Mouse (Mus musculus) lung, embryonic 16.5 days (tissue): ENCODE measurements around the gene Ttc28. TPM values are rescaled to one million over a fixed set of nuclear protein-coding genes. Genes with fewer than 3 reads are reported as not detected.

Experiments used
- ATAC-seq: fragments of 200-750 bp; cut with Nextera tagmentation; 2 replicates; pipeline ENCODE4 v1.8.0; 2017; ENCODE audit warnings: low read depth, mild to moderate bottlenecking, moderate library complexity
- H3K27ac ChIP-seq: fragments of 300-500 bp; sonication (generic); 2 replicates; pipeline ENCODE4 v1.5.1; 2014; ENCODE audit warnings: mild to moderate bottlenecking, control low read depth, low read length
- H3K27me3 ChIP-seq: fragments of 300-500 bp; sonication (generic); 2 replicates; pipeline ENCODE4 v1.6.1; 2014; ENCODE audit warnings: low read depth, low read length, mixed read lengths; ENCODE audit not compliant: control insufficient read depth, insufficient read depth
- H3K36me3 ChIP-seq: fragments of 300-500 bp; sonication (generic); 2 replicates; pipeline ENCODE4 v1.6.1; 2014; ENCODE audit warnings: low read length; ENCODE audit not compliant: control insufficient read depth, insufficient read depth
- H3K4me1 ChIP-seq: fragments of 300-500 bp; sonication (generic); replicated peaks from 2 replicates; pipeline ENCODE4 v1.6.1; 2014; ENCODE audit warnings: low read length, mixed read lengths; ENCODE audit not compliant: control insufficient read depth, insufficient read depth
- H3K4me2 ChIP-seq: fragments of 300-500 bp; sonication (generic); 2 replicates; pipeline ENCODE4 v1.6.1; 2014; ENCODE audit warnings: low read depth, low read length, control low read depth
- H3K4me3 ChIP-seq: fragments of 300-500 bp; sonication (generic); 2 replicates; pipeline ENCODE4 v1.5.1; 2014; ENCODE audit warnings: mild to moderate bottlenecking, low read length, control low read depth
- H3K9ac ChIP-seq: fragments of 300-500 bp; sonication (generic); 2 replicates; pipeline ENCODE4 v1.6.1; 2014; ENCODE audit warnings: low read length, control low read depth
- H3K9me3 ChIP-seq: fragments of 300-500 bp; sonication (generic); 2 replicates; pipeline ENCODE4 v1.6.1; 2016; ENCODE audit warnings: low read length; ENCODE audit not compliant: control insufficient read depth
- WGBS: fragments of 180-500 bp; shearing (Covaris S2); extraction: QIAGEN DNeasy Blood & Tissue Kit; methylation state at CpG from one replicate; pipeline ENCODE4 v1.1.7; 2014; 5-methylcytosine and 5-hydroxymethylcytosine counted together
- polyA plus RNA-seq: library from polyadenylated mRNA; unstranded; fragments of >200 nt; fragmentation: Nextera tagmentation; extraction: Ambion mirVana; gene quantifications from 2 replicates; pipeline ENCODE4 v1.2.1, GENCODE M21; 2015

The Ttc28 gene
- polyA plus RNA-seq, 1 experiment from 2014 or later, result 8.4 TPM

DNA sequence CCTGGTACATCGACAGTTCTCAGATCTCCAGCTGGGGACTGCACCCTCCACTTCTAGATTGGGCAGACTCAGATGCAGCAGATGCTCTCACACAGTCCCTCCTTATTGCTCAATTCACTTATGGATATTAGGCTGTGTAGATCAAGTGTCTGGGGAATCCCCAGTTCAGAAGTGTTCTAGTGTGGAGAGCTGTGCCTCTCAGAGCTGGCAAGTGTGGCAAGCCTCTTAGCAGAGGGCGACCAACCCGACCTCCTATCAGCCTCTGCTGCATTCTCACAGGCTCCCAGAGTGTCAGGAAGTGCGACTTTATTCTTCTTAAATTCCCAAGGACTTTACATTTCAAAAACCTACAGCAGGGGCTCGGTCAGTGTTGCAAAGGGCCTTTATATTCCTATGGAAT is 217.1 kb downstream of the Ttc28 start:
- 28% methylated on average over 5 of the region's 5 CpGs for WGBS
- H3K4me1 ChIP-seq, result peaks cover 30% of the 10 kb centered on the region
- 0 out of 2 replicates have a peak, but pooled peaks cover 3% of the 10 kb centered on the region for H3K36me3 ChIP-seq
- H3K9me3 ChIP-seq, result no peaks in the 10 kb centered on the region
- no peak overlapping the region for H3K9ac ChIP-seq
- no peak for ATAC-seq
- H3K27ac ChIP-seq, result no peak overlapping the region
- H3K4me3 ChIP-seq, result no peak overlapping the region
- H3K4me2 ChIP-seq, result no peak overlapping the region
- no peaks in the 10 kb centered on the region for H3K27me3 ChIP-seq

GRCm38 (mm10) chr5:111097233-111098160 is 217.9 kb downstream of the Ttc28 start:
- ATAC-seq, result peak; percentile 72
- 0 out of 2 replicates have a peak, but pooled peaks cover 9% of the 10 kb centered on the region for H3K36me3 ChIP-seq
- H3K4me2 ChIP-seq, result peak overlapping the region; percentile 37
- H3K9ac ChIP-seq, result peak overlapping the region; percentile 35; the same call in 1 of the 2 replicates
- H3K4me1 ChIP-seq, result peaks cover 30% of the 10 kb centered on the region
- WGBS, result 44% methylated on average over 11 of the region's 11 CpGs
- H3K27ac ChIP-seq, result peak overlapping the region; percentile 70
- H3K9me3 ChIP-seq, result no peaks in the 10 kb centered on the region
- H3K4me3 ChIP-seq, result 0 out of 2 replicates have a peak overlapping the region, but pooled peaks have one; percentile 10
- no peaks in the 10 kb centered on the region for H3K27me3 ChIP-seq

DNA sequence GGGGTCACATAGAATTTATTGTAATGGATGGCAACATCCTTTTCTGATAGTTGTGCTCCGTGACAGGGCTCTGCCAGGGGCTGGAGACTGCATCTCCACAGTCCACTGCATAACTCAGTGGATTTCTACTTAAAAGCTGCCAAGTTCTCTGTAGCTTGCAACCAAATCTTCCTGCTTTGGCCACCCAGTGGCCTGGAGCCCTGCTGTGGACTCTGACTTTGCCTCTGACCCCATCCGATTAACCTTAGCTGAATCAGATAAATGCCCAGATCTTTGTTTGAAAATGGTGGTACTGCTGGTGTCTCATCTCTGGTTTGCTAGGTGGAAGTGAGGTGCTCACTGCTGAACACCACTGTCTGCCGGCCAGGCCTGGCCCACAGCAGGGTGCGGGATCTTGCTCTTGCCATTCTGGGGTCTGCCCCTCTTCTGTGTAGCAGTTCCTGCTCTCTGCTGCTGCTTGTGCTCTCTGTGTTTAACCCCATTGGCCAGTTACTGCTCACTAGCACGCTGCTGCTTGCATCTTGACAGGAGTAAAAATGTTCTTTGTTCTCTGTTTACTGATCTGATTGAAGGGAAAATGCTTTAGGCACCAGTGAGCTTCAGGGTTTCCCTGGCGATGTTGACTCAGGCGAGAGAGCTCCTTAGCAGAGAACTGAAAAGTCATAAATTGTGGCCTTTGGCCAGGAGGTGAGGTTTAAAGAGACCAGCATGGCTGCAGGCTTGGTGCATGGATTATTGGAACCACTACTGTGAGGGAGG is 219.1 kb downstream of the Ttc28 start:
- Histone ChIP-seq H3K27ac (peak overlapping the region; percentile 70), H3K9ac (no peak overlapping the region; the same call in 1 of the 2 replicates), H3K4me1 (peaks cover 30% of the 10 kb centered on the region), H3K4me3 (no peak overlapping the region), H3K4me2 (no peak overlapping the region), H3K27me3 (no peaks in the 10 kb centered on the region), H3K9me3 (no peaks in the 10 kb centered on the region), H3K36me3 (0 out of 2 replicates have a peak, but pooled peaks cover 9% of the 10 kb centered on the region)
- ATAC-seq, result peak; percentile 44
- WGBS, result 35% methylated on average over 7 of the region's 7 CpGs

DNA sequence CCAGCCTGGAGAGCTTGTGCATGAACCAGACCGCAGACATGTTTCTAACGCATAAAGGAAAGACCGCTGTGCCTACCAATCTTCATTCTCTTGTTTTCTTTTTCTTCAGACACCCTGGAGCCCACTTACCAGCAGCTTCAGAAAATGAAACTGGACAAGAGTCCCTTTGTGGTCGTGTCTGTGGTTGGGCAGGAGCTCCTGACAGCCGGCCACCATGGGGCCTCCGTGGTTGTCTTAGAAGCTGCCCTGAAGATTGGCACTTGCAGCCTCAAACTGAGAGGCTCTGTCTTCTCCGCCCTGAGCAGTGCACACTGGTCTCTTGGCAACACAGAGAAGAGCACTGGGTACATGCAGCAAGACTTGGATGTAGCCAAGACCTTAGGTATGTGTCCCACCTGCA is 221.0 kb downstream of the Ttc28 start:
- no peaks in the 10 kb centered on the region for H3K9me3 ChIP-seq
- H3K4me3 ChIP-seq, result no peak overlapping the region
- H3K4me2 ChIP-seq, result no peak overlapping the region
- H3K9ac ChIP-seq, result no peak overlapping the region
- WGBS, result 78% methylated on average over 7 of the region's 7 CpGs
- H3K27me3 ChIP-seq, result no peaks in the 10 kb centered on the region
- ATAC-seq, result no peak
- no peak overlapping the region for H3K27ac ChIP-seq
- H3K36me3 ChIP-seq, result 0 out of 2 replicates have a peak, but pooled peaks cover 9% of the 10 kb centered on the region
- H3K4me1 ChIP-seq, result peaks cover 30% of the 10 kb centered on the region

DNA sequence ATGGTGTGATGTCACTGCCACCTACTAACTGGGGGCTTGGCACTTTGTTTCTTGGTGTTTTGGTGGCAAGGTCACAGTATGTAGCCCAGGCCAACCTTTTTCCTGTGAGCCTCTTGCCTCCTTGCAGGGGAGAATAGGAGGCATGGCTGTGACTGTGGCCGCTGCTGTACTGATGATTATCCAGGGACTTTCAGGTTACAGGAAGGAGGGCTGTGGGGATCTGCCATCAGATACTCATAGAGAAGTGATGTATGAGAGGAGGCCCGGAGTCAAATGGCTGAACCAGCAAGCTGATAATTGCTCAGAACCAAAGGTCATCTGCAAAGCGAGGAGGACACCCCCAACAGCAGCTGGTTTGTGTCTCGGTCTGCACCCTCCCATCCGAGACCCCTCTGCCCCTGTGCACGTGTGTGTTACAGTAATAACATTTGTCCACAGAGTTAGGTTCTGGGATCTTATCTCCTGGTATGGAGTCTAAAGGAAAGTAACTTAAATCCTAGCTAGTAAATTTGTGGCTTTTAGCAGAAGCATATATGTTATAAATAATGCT is 221.9 kb downstream of the Ttc28 start:
- peaks cover 27% of the 10 kb centered on the region for H3K4me1 ChIP-seq
- no peak overlapping the region for H3K9ac ChIP-seq
- H3K27me3 ChIP-seq, result no peaks in the 10 kb centered on the region
- 0 out of 2 replicates have a peak, but pooled peaks cover 9% of the 10 kb centered on the region for H3K36me3 ChIP-seq
- 50% methylated on average over 6 of the region's 6 CpGs for WGBS
- no peak overlapping the region for H3K4me3 ChIP-seq
- no peak overlapping the region for H3K4me2 ChIP-seq
- no peaks in the 10 kb centered on the region for H3K9me3 ChIP-seq
- no peak for ATAC-seq
- no peak overlapping the region for H3K27ac ChIP-seq

- Histone ChIP-seq H3K4me3 (no peak overlapping the region), H3K36me3 (0 out of 2 replicates have a peak, but pooled peaks cover 9% of the 10 kb centered on the region), H3K27ac (no peak overlapping the region), H3K4me1 (no peaks in the 10 kb centered on the region), H3K9ac (no peak overlapping the region), H3K4me2 (no peak overlapping the region), H3K9me3 (no peaks in the 10 kb centered on the region), H3K27me3 (no peaks in the 10 kb centered on the region)
- ATAC-seq, result no peak
- WGBS, result 79% methylated on average over 7 of the region's 7 CpGs
Observed at GRCm38 (mm10) chr5:111104801-111105200, 225.2 kb downstream of the Ttc28 start.

DNA sequence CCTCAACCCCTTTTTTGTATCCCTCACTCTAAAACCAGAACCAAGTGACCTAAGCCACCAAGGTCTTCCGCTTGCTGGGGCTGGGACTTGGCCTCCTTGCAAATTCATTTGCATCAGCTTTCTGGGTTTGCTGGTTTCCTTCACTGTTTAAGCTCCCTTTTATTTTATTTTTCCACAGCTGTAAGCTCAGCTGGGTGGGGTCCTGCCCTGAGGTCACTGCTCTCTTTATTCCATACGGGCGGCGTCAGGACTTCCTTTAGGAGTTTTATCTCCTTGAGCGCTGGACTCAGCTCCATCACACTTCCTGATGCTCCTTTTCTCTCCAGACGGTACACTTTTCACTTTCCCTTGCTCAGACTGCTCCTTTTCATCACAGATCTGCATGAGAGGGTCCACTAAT is 231.8 kb downstream of the Ttc28 start:
- 65% methylated on average over 6 of the region's 6 CpGs for WGBS
- Histone ChIP-seq H3K27ac (no peak overlapping the region), H3K9me3 (no peaks in the 10 kb centered on the region), H3K27me3 (no peaks in the 10 kb centered on the region), H3K4me1 (no peaks in the 10 kb centered on the region), H3K4me3 (no peak overlapping the region), H3K9ac (no peak overlapping the region), H3K4me2 (no peak overlapping the region), H3K36me3 (no peaks in the 10 kb centered on the region)
- ATAC-seq, result no peak

- Histone ChIP-seq H3K27ac (no peak overlapping the region), H3K4me2 (no peak overlapping the region), H3K36me3 (no peaks in the 10 kb centered on the region), H3K4me1 (no peaks in the 10 kb centered on the region), H3K27me3 (no peaks in the 10 kb centered on the region), H3K9me3 (no peaks in the 10 kb centered on the region), H3K4me3 (no peak overlapping the region), H3K9ac (no peak overlapping the region)
- WGBS, result 41% methylated on average over 7 of the region's 7 CpGs
- ATAC-seq, result no peak
Observed at GRCm38 (mm10) chr5:111113183-111113582, 233.6 kb downstream of the Ttc28 start.
